Mouse (Mus musculus) cortical plate, adult 2 months (tissue): ENCODE measurements around the gene Olfr177.

ENCODE experiments used
- CTCF ChIP-seq: fragments of 200-500 bp; IDR thresholded peaks from 2 replicates; pipeline ENCODE4 v1.5.1; 2011; ENCODE audit warnings: mild to moderate bottlenecking, control low read depth, low read length; ENCODE audit not compliant: insufficient read depth; ENCODE audit errors: extremely low read depth
- POLR2A ChIP-seq: fragments of 200-500 bp; IDR thresholded peaks from 2 replicates; pipeline ENCODE4 v1.6.1; 2011; ENCODE audit warnings: mild to moderate bottlenecking, low read length, control low read depth; ENCODE audit not compliant: insufficient read depth; ENCODE audit errors: extremely low read depth

- TF ChIP-seq POLR2A (no peak), CTCF (no peak)
Observed at GRCm38 (mm10) chr16:58860032-58860737, 14.4 kb downstream of the Olfr177 start.
